Mouse (Mus musculus) liver, adult 2 months (tissue): Measurements from ENCODE around the gene Nhp2. TPM values are rescaled to one million over a fixed set of nuclear protein-coding genes. Genes with fewer than 3 reads are reported as not detected.
A peak's percentile ranks its signal among the peaks of the same experiment; 100 is the strongest.

Experiments
- DNase-seq: peaks from one replicate; pipeline ENCODE4 v3.0.0-alpha.2; 2011; ENCODE audit warnings: low read depth, low spot score; ENCODE audit errors: extremely low read depth
- H3K27ac ChIP-seq: fragments of 200-500 bp; replicated peaks from 2 replicates; pipeline ENCODE4 v1.5.1; 2012; ENCODE audit warnings: low read depth, mild to moderate bottlenecking, control low read depth, inconsistent platforms, low read length; ENCODE audit not compliant: insufficient read depth
- H3K27me3 ChIP-seq: fragments of 200-500 bp; 2 replicates; pipeline ENCODE4 v1.6.1; 2012; ENCODE audit warnings: mild to moderate bottlenecking, moderate library complexity, low read length, inconsistent platforms; ENCODE audit not compliant: control insufficient read depth, insufficient read depth
- H3K36me3 ChIP-seq: fragments of 200-500 bp; 2 replicates; pipeline ENCODE4 v1.6.1; 2012; ENCODE audit warnings: low read length, inconsistent platforms; ENCODE audit not compliant: control insufficient read depth, insufficient read depth
- H3K4me1 ChIP-seq: fragments of 200-500 bp; 2 replicates; pipeline ENCODE4 v1.6.1; 2011; ENCODE audit warnings: low read length; ENCODE audit not compliant: control insufficient read depth, insufficient read depth
- H3K4me3 ChIP-seq: fragments of 200-500 bp; 2 replicates; pipeline ENCODE4 v1.5.1; 2011; ENCODE audit warnings: low read depth, mild to moderate bottlenecking, control low read depth, low read length, moderate library complexity; ENCODE audit not compliant: insufficient read depth
- H3K79me2 ChIP-seq: fragments of 200-500 bp; 2 replicates; pipeline ENCODE4 v1.6.1; 2012; ENCODE audit warnings: inconsistent platforms, mild to moderate bottlenecking, low read length, moderate library complexity; ENCODE audit not compliant: control insufficient read depth, insufficient read depth
- H3K9ac ChIP-seq: fragments of 200-500 bp; 2 replicates; pipeline ENCODE4 v1.6.1; 2012; ENCODE audit warnings: low read depth, mild to moderate bottlenecking, control low read depth, inconsistent platforms, low read length
- CTCF ChIP-seq: fragments of 200-500 bp; IDR thresholded peaks from 2 replicates; pipeline ENCODE4 v1.5.1; 2011; ENCODE audit warnings: low read depth, low read length, control low read depth
- POLR2A ChIP-seq: fragments of 200-500 bp; IDR thresholded peaks from 2 replicates; pipeline ENCODE4 v1.6.1; 2011; ENCODE audit warnings: low read length, control low read depth; ENCODE audit not compliant: insufficient read depth; ENCODE audit errors: extremely low read depth
- WGBS: fragments of 180-500 bp; shearing (Covaris S2); methylation state at CpG from one replicate; pipeline ENCODE4 v1.1.7; 2018; 5-methylcytosine and 5-hydroxymethylcytosine counted together
- polyA plus RNA-seq: library from polyadenylated mRNA; depleted of rRNA; stranded (reverse); fragments of >200 nt; gene quantifications from 2 replicates; pipeline ENCODE4 v1.2.3, GENCODE M21; 2012
- total RNA-seq: library from RNA; depleted of rRNA; stranded (reverse); fragments of >200 nt; gene quantifications from 2 replicates; pipeline ENCODE4 v1.2.3, GENCODE M21; 2014

The Nhp2 gene
- total and polyA plus RNA-seq, 2 experiments: 26.4 to 33.8 TPM

GRCm38 (mm10) chr11:51584431-51585248 is 34.9 kb upstream of the Nhp2 start, which contains the start of gene Phykpl:
Gene Phykpl (plus strand): TSS chr11:51584757.
- TF ChIP-seq POLR2A: peak; percentile 89
- peak; percentile 64 for TF ChIP-seq CTCF
- H3K9ac ChIP-seq: peak within 1 kb of the TSS; percentile 86
- H3K79me2 ChIP-seq: peaks cover 4% of the 10 kb centered on the region; the same call in 1 of the 2 replicates
- H3K36me3 ChIP-seq: peaks cover 3% of the 10 kb centered on the region; the same call in 1 of the 2 replicates
- H3K4me1 ChIP-seq: peaks cover 9% of the 10 kb centered on the region
- H3K4me3 ChIP-seq: peak within 1 kb of the TSS; percentile 64
- no peaks in the 10 kb centered on the region for H3K27me3 ChIP-seq
- DNase-seq: peak; percentile 98
- WGBS: under 1% methylated on average over 59 of the region's 59 CpGs
- H3K27ac ChIP-seq: peak within 1 kb of the TSS; percentile 85

GRCm38 (mm10) chr11:51585608-51586252 is 33.8 kb upstream of the Nhp2 start:
- peaks cover 4% of the 10 kb centered on the region; the same call in 1 of the 2 replicates for H3K79me2 ChIP-seq
- H3K4me1 ChIP-seq: peaks cover 9% of the 10 kb centered on the region
- 39% methylated on average over 8 of the region's 8 CpGs for WGBS
- H3K9ac ChIP-seq: peak overlapping the region; percentile 86
- no peaks in the 10 kb centered on the region for H3K27me3 ChIP-seq
- H3K4me3 ChIP-seq: no peak overlapping the region
- peaks cover 4% of the 10 kb centered on the region; the same call in 1 of the 2 replicates for H3K36me3 ChIP-seq
- H3K27ac ChIP-seq: no peak overlapping the region
- TF ChIP-seq POLR2A (no peak), CTCF (no peak)
- no peak for DNase-seq

- H3K79me2 ChIP-seq: peaks cover 4% of the 10 kb centered on the region; the same call in 1 of the 2 replicates
- H3K36me3 ChIP-seq: peaks cover 6% of the 10 kb centered on the region; the same call in 1 of the 2 replicates
- H3K9ac ChIP-seq: no peak overlapping the region
- no peaks in the 10 kb centered on the region for H3K27me3 ChIP-seq
- H3K4me1 ChIP-seq: peaks cover 9% of the 10 kb centered on the region
- TF ChIP-seq POLR2A (no peak), CTCF (no peak)
- no peak overlapping the region for H3K4me3 ChIP-seq
- DNase-seq: no peak
- no peak overlapping the region for H3K27ac ChIP-seq
- 72% methylated on average over 13 of the region's 13 CpGs for WGBS
Measured at GRCm38 (mm10) chr11:51586411-51586810, 33.1 kb upstream of the Nhp2 start.

DNA sequence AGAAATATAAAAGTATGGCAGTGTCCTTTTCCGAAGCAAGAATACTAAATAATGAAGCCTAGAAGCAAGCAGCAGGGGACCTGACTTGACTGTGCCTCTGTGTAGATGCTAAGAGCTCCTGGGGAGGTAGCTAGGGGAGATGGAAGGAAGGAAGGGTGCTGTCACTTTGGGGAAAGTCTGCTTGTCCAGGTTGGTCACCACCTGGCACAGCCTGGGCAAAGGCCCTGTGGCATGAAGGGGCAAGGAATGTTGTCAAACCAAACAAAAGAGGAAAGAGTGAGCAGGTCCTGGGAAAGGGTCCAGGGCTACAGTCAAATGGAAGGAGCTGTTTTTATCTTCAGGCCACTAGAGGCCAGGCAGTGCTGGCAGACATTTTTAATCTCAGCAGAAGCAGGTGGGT is 32.5 kb upstream of the Nhp2 start:
- Histone ChIP-seq H3K4me3 (no peak overlapping the region), H3K9ac (no peak overlapping the region), H3K27ac (no peak overlapping the region), H3K27me3 (no peaks in the 10 kb centered on the region), H3K36me3 (peaks cover 10% of the 10 kb centered on the region), H3K79me2 (peaks cover 4% of the 10 kb centered on the region; the same call in 1 of the 2 replicates), H3K4me1 (peaks cover 9% of the 10 kb centered on the region)
- 97% methylated on average over 1 of the region's 1 CpGs for WGBS
- TF ChIP-seq POLR2A (no peak), CTCF (no peak)
- DNase-seq: no peak

GRCm38 (mm10) chr11:51588833-51589232 is 30.7 kb upstream of the Nhp2 start:
- Histone ChIP-seq H3K4me1 (peaks cover 9% of the 10 kb centered on the region), H3K27ac (no peak overlapping the region), H3K79me2 (peaks cover 4% of the 10 kb centered on the region; the same call in 1 of the 2 replicates), H3K27me3 (no peaks in the 10 kb centered on the region), H3K9ac (no peak overlapping the region), H3K4me3 (no peak overlapping the region), H3K36me3 (peaks cover 23% of the 10 kb centered on the region)
- no peak for DNase-seq
- WGBS: 98% methylated on average over 3 of the region's 3 CpGs
- no peak for TF ChIP-seq CTCF
- no peak for TF ChIP-seq POLR2A
